ENCODE assay signal across 15 mouse cellular contexts in the genomic region with DNA sequence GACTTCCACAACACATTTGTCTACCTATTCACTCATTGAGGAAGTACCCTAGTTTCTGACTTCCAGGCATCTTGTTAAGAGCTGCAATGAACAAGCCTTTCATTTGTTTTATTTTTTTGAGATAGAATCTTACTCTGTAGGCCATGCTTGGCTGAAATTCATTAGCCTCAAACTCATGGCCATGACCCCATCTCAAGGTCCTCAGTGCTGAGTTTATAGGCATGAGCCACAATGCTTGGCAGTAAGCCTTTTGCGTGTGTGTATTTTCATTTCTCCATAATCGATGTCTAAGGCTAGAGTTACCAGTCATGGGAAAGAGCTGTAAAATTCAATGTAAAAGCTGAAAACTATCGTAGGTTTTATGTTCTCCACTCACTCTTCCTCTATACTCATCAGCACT.
"Had no signal": no experiment of that assay in that cellular context is flagged by ENCODE, and none has a peak within 500 bp of the region (broad histone marks: within the 10 kb centered on the region; RNA-seq: fewer than 3 reads in every experiment).

No protein-coding gene starts in this region.

- ATAC-seq: hindbrain, embryonic 16.5 days; inflammation-experienced regulatory T-cells, adult 6 months; intestine, embryonic 15.5 days; intestine, postnatal 0 days; liver, postnatal 0 days had no signal

- DNase-seq: gastrocnemius, postnatal 14 days; heart, adult 18-20 months; heart, postnatal 10 days; heart, postnatal 4 days; kidney, adult 2 months; kidney, adult 9 months; kidney, postnatal 14 days; kidney, postnatal 4 days; liver; liver, embryonic 13.5 days; liver, postnatal 0 days had no signal
